Mouse (Mus musculus) ES-Bruce4 (cell line): ENCODE results near the gene Abhd4. TPM values are rescaled to one million over a fixed set of nuclear protein-coding genes. Genes with fewer than 3 reads are reported as not detected.

Experiments used
- H3K27ac ChIP-seq: 2 replicates; pipeline ENCODE4 v1.5.1; 2012; ENCODE audit warnings: low read length, inconsistent platforms; ENCODE audit not compliant: insufficient read depth
- H3K27me3 ChIP-seq: 2 replicates; pipeline ENCODE4 v1.6.1; 2012; ENCODE audit warnings: mild to moderate bottlenecking, low read length, inconsistent platforms; ENCODE audit not compliant: control insufficient read depth, poor library complexity, insufficient read depth, severe bottlenecking
- H3K36me3 ChIP-seq: 2 replicates; pipeline ENCODE4 v1.6.1; 2012; ENCODE audit warnings: inconsistent platforms, mild to moderate bottlenecking, low read length, moderate library complexity; ENCODE audit not compliant: control insufficient read depth, poor library complexity, insufficient read depth, severe bottlenecking
- H3K4me1 ChIP-seq: one replicate; pipeline ENCODE4 v1.8.1; 2011; ENCODE audit warnings: low read length; ENCODE audit not compliant: control insufficient read depth, insufficient read depth
- H3K4me3 ChIP-seq: 2 replicates; pipeline ENCODE4 v1.5.1; 2011; ENCODE audit warnings: low read depth, mild to moderate bottlenecking, low read length
- H3K9ac ChIP-seq: 2 replicates; pipeline ENCODE4 v1.6.1; 2012; ENCODE audit warnings: low read depth, mild to moderate bottlenecking, inconsistent platforms; ENCODE audit not compliant: poor library complexity, severe bottlenecking
- H3K9me3 ChIP-seq: replicated peaks from 2 replicates; pipeline ENCODE4 v1.6.1; 2012; ENCODE audit warnings: mild to moderate bottlenecking, low read length, inconsistent platforms; ENCODE audit not compliant: control insufficient read depth, poor library complexity, insufficient read depth, severe bottlenecking
- CTCF ChIP-seq: IDR thresholded peaks from one replicate; pipeline ENCODE4 v1.8.1; 2011; ENCODE audit warnings: low read depth, low read length
- EP300 ChIP-seq: IDR thresholded peaks from 2 replicates; pipeline ENCODE4 v1.6.1; 2011; ENCODE audit warnings: low read depth, low read length; ENCODE audit not compliant: insufficient read depth
- POLR2A ChIP-seq: IDR thresholded peaks from one replicate; pipeline ENCODE4 v1.8.1; 2011; ENCODE audit warnings: low read length; ENCODE audit not compliant: insufficient read depth
- polyA plus RNA-seq: library from polyadenylated mRNA; stranded (reverse); fragments of >200 nt; gene quantifications from 2 replicates; pipeline ENCODE4 v1.2.4, GENCODE M21; 2011; ENCODE audit warnings: low read depth; ENCODE audit not compliant: missing spikeins, insufficient read depth, insufficient read length

Gene Abhd4
- polyA plus RNA-seq, 1 experiment: 102 TPM

GRCm38 (mm10) chr14:54239002-54239736, 14.8 kb upstream of the Abhd4 start:
- Histone ChIP-seq H3K9ac (no peak overlapping the region), H3K9me3 (no peaks in the 10 kb centered on the region), H3K36me3 (peaks cover 18% of the 10 kb centered on the region), H3K27ac (no peak overlapping the region), H3K4me1 (peaks cover 2% of the 10 kb centered on the region), H3K27me3 (no peaks in the 10 kb centered on the region), H3K4me3 (no peak overlapping the region)
- TF ChIP-seq CTCF (peak; percentile 85), POLR2A (no peak)

DNA sequence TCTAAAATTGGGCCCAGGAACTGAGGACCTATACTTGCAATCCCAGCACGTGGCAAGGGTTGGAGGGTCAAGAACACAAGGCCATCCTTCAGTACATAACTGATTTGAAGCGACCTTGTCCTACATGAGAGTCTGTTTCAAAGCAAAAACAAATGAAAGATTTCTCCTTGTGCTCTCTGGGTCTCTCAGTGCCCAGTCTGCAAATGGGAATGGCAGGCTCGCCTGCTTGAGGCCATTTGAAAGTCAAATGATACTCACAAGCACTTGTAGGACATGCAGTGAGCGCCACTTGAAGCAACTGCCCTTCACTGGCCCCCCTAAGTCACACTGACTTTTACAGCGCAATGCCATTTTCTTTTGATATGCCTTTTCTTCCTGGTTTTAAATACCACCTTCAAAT, 13.4 kb upstream of the Abhd4 start:
- Histone ChIP-seq H3K9me3 (no peaks in the 10 kb centered on the region), H3K27ac (no peak overlapping the region), H3K4me3 (no peak overlapping the region), H3K9ac (no peak overlapping the region), H3K4me1 (peaks cover 2% of the 10 kb centered on the region), H3K27me3 (no peaks in the 10 kb centered on the region), H3K36me3 (peaks cover 21% of the 10 kb centered on the region)
- no peak for TF ChIP-seq CTCF
- TF ChIP-seq EP300: no peak
- no peak for TF ChIP-seq POLR2A

- no peaks in the 10 kb centered on the region for H3K9me3 ChIP-seq
- no peak for TF ChIP-seq EP300
- no peak for TF ChIP-seq CTCF
- TF ChIP-seq POLR2A: no peak
- no peak overlapping the region for H3K4me3 ChIP-seq
- H3K36me3 ChIP-seq: peaks cover 25% of the 10 kb centered on the region
- no peaks in the 10 kb centered on the region for H3K27me3 ChIP-seq
- no peak overlapping the region for H3K27ac ChIP-seq
- H3K4me1 ChIP-seq: peaks cover 2% of the 10 kb centered on the region
- no peak overlapping the region for H3K9ac ChIP-seq
These were observed 9.8 kb upstream of the Abhd4 start for GRCm38 (mm10) chr14:54244183-54244582.

GRCm38 (mm10) chr14:54246232-54246631, 7.8 kb upstream of the Abhd4 start:
- Histone ChIP-seq H3K4me1 (peaks cover 2% of the 10 kb centered on the region), H3K9ac (no peak overlapping the region), H3K36me3 (peaks cover 22% of the 10 kb centered on the region), H3K27me3 (no peaks in the 10 kb centered on the region), H3K9me3 (no peaks in the 10 kb centered on the region), H3K27ac (no peak overlapping the region), H3K4me3 (no peak overlapping the region)
- TF ChIP-seq CTCF (no peak), EP300 (no peak), POLR2A (no peak)

DNA sequence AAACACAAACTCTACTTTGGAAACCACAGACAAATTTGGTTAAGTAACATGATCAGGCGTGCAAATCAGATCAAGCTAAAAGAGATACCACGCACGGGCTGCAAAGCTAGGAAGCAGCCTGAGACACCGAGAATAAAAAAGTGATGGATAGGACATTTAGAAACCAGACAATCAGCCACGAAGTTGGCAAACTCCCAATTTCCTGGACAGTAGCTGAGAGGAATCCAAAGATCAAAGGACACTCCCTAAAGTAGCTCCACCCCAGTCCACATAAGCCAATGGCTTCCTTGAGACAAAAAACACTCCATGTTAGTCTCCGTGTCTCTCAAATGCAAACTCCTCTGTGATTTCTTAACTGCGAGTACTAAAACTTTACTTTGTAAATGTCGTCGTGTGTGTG, 4.7 kb upstream of the Abhd4 start:
- no peak for TF ChIP-seq CTCF
- no peak for TF ChIP-seq POLR2A
- no peak for TF ChIP-seq EP300
- H3K4me1 ChIP-seq: peaks cover 2% of the 10 kb centered on the region
- peaks cover 8% of the 10 kb centered on the region; the same call in 1 of the 2 replicates for H3K36me3 ChIP-seq
- H3K27ac ChIP-seq: no peak overlapping the region
- H3K4me3 ChIP-seq: no peak overlapping the region
- H3K9me3 ChIP-seq: no peaks in the 10 kb centered on the region
- H3K27me3 ChIP-seq: no peaks in the 10 kb centered on the region
- no peak overlapping the region for H3K9ac ChIP-seq

GRCm38 (mm10) chr14:54250122-54250521, 3.9 kb upstream of the Abhd4 start:
- Histone ChIP-seq H3K36me3 (peaks cover 6% of the 10 kb centered on the region; the same call in 1 of the 2 replicates), H3K9ac (no peak overlapping the region), H3K9me3 (no peaks in the 10 kb centered on the region), H3K27ac (no peak overlapping the region), H3K27me3 (no peaks in the 10 kb centered on the region), H3K4me3 (no peak overlapping the region), H3K4me1 (peaks cover 2% of the 10 kb centered on the region)
- no peak for TF ChIP-seq EP300
- no peak for TF ChIP-seq CTCF
- no peak for TF ChIP-seq POLR2A
